Mouse (Mus musculus): ENCODE measurements around the gene Bod1.

Gene Bod1

DNA sequence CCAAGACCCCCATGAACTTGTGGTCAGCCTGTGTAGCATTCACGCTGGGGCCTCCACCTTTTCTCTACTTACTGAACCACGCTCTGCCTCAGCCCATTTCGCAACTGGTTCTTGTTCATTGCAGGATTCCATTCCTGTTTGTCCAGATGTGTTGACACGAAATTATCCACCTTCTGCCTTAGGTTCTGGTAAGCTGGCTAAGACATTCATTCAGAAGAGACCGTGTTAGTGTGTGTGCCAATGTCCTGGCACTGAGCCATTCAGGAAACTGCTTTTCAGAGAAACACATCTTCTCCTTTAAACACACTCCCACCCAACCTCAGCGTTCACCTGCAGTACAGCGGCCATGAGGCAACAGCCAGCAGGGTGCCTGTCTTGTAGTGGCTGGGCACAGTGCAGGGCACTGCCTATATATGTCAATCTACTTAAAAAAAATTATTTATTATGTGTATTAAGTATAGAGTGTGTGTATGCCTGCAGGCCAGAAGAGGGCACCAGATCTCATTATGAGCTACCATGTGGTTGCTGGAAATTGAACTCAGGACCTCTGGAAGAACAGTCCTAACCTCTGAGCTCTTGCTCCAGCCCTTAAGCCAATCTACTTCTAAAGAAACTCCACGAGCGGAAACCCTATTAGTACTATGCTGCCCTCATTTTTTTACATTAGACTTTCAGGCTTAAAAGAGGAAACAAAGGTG is 2.4 kb downstream of the Bod1 start:
- peak in 1 of 2 experiments; percentile 26 for DNase-seq

DNA sequence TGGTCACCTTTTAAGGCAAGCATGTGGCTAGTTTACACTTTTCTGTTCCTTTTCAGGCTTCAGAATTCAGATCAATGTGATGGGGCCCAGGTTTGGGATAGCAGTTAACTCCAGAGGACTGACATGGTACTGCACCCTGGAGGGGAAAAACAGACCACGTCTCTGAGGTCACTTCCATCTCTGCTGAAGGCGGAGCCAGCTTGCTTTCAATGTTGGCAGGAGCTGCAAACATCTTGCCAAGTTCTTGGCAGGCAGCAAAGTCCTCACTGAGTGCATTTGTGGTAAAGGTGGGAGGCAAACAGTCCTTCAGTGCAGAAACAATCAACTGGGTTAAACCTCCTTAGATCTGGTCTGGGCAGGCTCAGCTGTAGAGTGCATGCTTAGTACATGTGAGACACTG is 7.5 kb downstream of the Bod1 start:
- DNase-seq, result peak; percentile 39 to 40

GRCm38 (mm10) chr11:31663501-31663900 is 8.2 kb downstream of the Bod1 start:
- no peak for DNase-seq

- no peak for DNase-seq
Measured at GRCm38 (mm10) chr11:31662872-31663446, 8.7 kb downstream of the Bod1 start.

- DNase-seq, result no peak
Measured at GRCm38 (mm10) chr11:31662214-31662613, 9.5 kb downstream of the Bod1 start.

DNA sequence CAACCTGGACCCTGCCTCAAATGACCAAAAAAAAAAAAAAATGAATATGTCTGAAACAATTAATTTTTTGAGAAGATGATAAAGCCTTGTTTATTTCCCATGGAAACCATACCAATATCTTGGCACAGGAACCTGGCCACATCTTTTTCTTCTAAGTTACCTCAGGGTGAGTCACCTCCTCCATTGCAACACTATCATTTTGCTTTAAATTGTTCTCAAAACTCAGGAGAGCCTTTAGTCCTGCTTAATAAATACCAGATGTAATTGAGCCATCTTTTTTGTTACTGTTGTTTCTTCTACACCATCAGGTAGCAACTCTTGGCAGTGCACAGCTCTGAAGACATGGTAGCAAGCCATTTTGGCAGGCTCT is 13.9 kb downstream of the Bod1 start:
- no peak for DNase-seq

- DNase-seq, result no peak
Measured at GRCm38 (mm10) chr11:31657168-31657805, 14.4 kb downstream of the Bod1 start.

- no peak for DNase-seq
Measured at GRCm38 (mm10) chr11:31649507-31649906, 22.2 kb downstream of the Bod1 start.

DNA sequence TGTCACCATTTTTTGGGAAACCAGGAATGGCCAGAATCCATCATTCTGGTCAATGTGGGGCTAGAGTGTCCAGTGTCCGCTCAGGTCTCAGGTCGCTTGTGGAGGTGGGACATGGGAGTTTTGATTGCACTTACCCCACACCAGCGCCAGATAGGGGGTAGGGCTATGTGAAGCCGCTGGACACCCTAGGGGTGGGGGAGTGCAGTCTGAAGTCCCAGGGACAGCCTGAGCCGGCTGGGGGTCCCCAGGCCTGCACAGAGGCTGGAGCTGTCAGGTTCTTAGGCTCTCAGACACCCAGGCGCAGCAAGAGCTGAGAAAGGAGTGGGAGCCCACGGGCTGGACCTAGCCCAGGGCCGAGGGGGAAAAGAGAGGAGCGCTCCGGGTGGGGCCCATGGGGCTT is 24.4 kb downstream of the Bod1 start:
- no peak for DNase-seq

DNA sequence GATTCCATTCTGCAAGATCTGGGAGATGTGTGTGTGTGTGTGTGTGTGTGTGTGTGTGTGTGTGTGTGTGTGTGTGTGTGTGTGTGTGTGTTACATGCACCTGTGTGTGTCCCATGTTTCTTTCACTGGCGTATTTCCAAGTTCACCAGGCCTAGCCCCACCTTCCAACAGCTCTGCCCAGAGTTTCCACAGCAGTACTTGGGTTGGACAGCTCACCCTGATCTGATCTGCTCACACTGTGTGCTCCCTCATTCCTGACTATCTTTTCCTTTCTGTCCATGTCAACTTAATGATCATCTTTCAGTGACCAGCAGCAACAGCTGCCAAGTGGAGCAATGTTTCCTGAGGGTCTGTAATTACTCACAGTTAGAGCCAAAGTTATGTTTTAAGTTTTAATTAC is 25.1 kb downstream of the Bod1 start:
- DNase-seq, result no peak

DNA sequence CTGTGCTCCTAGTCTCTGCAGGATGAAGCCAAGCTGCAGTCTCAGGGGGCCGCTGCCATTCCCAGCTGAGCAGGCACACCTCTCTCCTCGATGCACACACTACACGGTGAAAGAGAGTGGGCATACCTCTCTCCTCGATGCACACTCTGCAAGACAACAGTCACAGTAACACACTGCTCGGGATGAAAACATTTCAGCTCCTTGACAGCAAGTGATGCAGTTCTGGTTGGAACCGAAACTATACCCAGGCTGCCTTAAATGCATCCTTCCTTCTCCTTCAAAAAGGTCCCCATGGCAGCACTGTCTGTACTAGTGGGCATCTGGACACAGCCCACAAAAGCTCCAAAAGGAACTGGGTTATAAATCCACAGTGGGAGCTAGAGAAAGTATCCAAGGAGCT is 28.6 kb downstream of the Bod1 start:
- DNase-seq, result no peak

- peak; percentile 51 for DNase-seq
Measured at GRCm38 (mm10) chr11:31641066-31641810, 30.4 kb downstream of the Bod1 start.

- DNase-seq, result no peak
Measured at GRCm38 (mm10) chr11:31640187-31640586, 31.5 kb downstream of the Bod1 start.

DNA sequence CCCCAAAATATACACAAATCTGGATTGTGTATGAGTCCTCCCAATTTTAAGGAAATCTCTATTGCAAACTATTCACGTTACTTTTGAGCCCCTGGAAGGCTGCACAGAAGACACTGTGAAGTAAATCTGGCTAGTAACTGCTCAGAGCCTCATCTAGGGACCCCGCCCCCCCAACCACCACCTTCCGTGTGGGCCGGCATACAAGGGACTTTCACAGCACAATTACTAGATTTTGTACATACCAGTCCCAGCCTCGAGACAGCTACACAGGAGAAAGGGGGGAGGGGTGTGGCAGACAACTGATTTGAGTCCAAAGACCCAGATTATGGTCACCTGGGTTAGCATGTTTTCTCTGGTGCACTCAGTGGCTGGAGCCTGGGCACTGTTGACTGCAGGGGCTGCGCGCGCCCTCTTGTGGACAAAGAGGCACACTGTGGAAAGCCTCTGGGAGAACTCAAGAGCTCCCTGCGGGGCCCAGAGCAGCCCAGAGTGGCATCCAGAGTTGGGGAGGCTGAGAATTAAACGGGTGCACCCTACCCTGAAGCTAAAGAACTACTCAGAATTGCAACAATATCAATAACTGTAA is 33.8 kb downstream of the Bod1 start:
- DNase-seq, result peak; percentile 86 to 89

DNA sequence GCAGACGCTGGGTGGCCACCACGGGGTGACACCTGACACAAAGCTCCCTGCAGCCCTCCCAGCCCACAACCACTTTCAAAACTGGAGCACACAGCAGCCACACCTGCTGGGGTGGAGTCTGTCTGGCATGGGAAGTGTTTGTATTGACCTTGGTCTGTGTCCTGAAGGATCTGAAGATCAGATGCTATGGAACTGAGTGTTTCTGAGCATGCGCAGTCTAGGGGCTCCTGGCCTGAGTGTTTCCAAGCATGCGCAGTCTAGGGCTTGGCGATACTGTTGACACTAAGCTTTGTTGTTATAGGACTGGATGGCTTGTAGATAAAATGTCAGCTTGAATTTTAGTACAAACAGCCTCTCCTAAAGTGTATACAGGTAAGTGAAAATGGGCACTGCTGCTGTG is 43.0 kb downstream of the Bod1 start:
- DNase-seq, result no peak

GRCm38 (mm10) chr11:31620796-31621195 is 50.9 kb downstream of the Bod1 start:
- DNase-seq, result no peak

- no peak for DNase-seq
Measured at GRCm38 (mm10) chr11:31617797-31618196, 53.9 kb downstream of the Bod1 start.

- DNase-seq, result peak; percentile 34 to 42
Measured at GRCm38 (mm10) chr11:31617236-31617635, 54.4 kb downstream of the Bod1 start.

- DNase-seq, result no peak
Measured at GRCm38 (mm10) chr11:31616722-31617121, 55.0 kb downstream of the Bod1 start.
